Mouse (Mus musculus) ES-E14 (cell line): ENCODE results near the gene Tysnd1.

Experiments used
- HCFC1 ChIP-seq: IDR thresholded peaks from 2 replicates; pipeline ENCODE4 v1.6.1; 2012; ENCODE audit warnings: low read length, inconsistent platforms, borderline replicate concordance; ENCODE audit not compliant: insufficient read depth
- ZC3H11A ChIP-seq: IDR thresholded peaks from 2 replicates; pipeline ENCODE4 v1.6.1; 2012; ENCODE audit warnings: low read depth, mild to moderate bottlenecking, inconsistent platforms, low read length, borderline replicate concordance
- ZNF384 ChIP-seq: IDR thresholded peaks from 2 replicates; pipeline ENCODE4 v1.6.1; 2012; ENCODE audit warnings: low read depth, low read length, inconsistent platforms

- no peak for TF ChIP-seq ZNF384
- TF ChIP-seq ZC3H11A: no peak
- no peak for TF ChIP-seq HCFC1
Measured at GRCm38 (mm10) chr10:61730171-61730570, 34.9 kb downstream of the Tysnd1 start.
